Mouse (Mus musculus) lung, postnatal 0 days (tissue): ENCODE data around the gene Mthfd1l.

ENCODE experiments used
- CTCF ChIP-seq: IDR thresholded peaks from 2 replicates; pipeline ENCODE4 v1.5.1; 2016; ENCODE audit warnings: antibody characterized with exemption, mild to moderate bottlenecking
- EP300 ChIP-seq: IDR thresholded peaks from 2 replicates; pipeline ENCODE4 v1.6.1; 2016; ENCODE audit warnings: antibody characterized with exemption, mild to moderate bottlenecking, control low read depth

GRCm38 (mm10) chr10:4063537-4063936, 90.6 kb downstream of the Mthfd1l start:
- no peak for TF ChIP-seq EP300
- TF ChIP-seq CTCF = no peak
